Mouse (Mus musculus): ENCODE results near the gene Ncbp2.

- TF ChIP-seq CTCF (IDR thresholded peaks at IDR 0.05; ENCODE audit: low read depth, low read length), result no peak
- TF ChIP-seq POLR2A (IDR thresholded peaks at IDR 0.05; ENCODE audit: extremely low read depth, insufficient read depth, low read length), result no peak
Observed at GRCm38 (mm10) chr16:31963224-31963623, 14.9 kb downstream of the Ncbp2 start.

All from liver, adult 2 months (tissue).